Mouse (Mus musculus): Measurements from ENCODE around the gene Ccar1. TPM values are rescaled to one million over a fixed set of nuclear protein-coding genes. Genes with fewer than 3 reads are reported as not detected.
A peak's percentile ranks its signal among the peaks of the same experiment; 100 is the strongest.

Ccar1 gene
- 58.6 and 65.2 TPM in 2 replicates for polyA plus RNA-seq (2012; rRNA removed)

DNA sequence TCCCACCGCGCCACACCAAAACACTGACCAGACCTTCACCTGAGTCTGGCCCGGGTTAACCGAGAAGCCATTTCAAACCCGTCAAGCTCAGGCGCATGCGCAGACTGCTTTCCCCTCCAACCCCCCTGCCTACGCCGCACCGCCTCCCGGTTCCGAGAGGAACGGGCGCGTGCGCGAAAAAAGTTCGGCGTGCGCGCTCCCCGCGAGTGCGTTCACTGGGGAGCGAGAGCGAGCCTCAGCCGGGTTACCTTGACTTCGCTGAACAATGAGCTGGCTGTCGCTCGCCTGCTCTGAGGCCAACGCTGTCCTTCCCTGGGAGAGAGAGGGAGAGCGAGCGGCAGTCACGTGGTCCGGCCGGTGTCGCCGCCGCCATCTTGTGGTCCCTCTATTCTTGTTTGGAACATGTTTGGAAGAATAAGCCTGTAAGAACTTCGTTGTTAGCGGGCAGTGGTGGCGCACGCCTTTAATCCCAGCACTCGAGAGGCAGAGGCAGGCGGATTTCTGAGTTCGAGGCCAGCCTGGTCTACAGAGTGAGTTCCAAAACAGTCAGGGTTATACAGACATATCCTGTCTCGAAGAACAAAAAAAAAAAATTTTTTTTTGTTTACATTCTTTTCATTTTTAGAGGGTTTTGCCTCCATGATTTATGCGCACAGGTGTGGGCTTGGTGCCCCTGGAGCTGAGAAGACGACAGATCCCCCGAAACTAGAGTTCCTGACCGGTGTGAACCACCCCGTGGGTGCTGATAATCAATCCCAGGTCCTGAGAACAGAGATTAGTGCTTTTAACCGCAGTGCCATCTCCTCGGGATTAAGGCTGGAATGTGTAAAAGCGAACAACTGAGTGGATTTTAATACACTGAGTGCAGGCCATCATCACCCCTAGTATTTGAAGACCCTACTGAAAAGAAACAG lies at the start of gene Ccar1:
Gene Ccar1 (minus strand): TSS at position 110 of the 914 bp plus-strand sequence.
- Histone ChIP-seq H3K27me3 (replicated peaks; ENCODE audit: control insufficient read depth, insufficient read depth, low read length) (no peaks in the 10 kb centered on the region), H3K4me1 (ENCODE audit: control insufficient read depth, insufficient read depth, low read length) (peaks cover 9% of the 10 kb centered on the region; the same call in 1 of the 2 replicates), H3K27ac (ENCODE audit: insufficient read depth, low read depth, low read length) (peak within 1 kb of the TSS; percentile 95), H3K4me3 (ENCODE audit: insufficient read depth, low read depth, low read length) (peak within 1 kb of the TSS; percentile 77), H3K36me3 (ENCODE audit: control insufficient read depth, insufficient read depth, low read length) (peaks cover 3% of the 10 kb centered on the region)
- no peak for TF ChIP-seq CTCF (conservative IDR thresholded peaks at IDR 0.05; ENCODE audit: insufficient read depth, insufficient read length, low read depth, low read length)
- TF ChIP-seq POLR2A (IDR thresholded peaks at IDR 0.05; ENCODE audit: low read depth, low read length), result peak; percentile 76
- 4% methylated on average over 55 of the region's 55 CpGs for WGBS
- DNase-seq, result peak; percentile 99

DNA sequence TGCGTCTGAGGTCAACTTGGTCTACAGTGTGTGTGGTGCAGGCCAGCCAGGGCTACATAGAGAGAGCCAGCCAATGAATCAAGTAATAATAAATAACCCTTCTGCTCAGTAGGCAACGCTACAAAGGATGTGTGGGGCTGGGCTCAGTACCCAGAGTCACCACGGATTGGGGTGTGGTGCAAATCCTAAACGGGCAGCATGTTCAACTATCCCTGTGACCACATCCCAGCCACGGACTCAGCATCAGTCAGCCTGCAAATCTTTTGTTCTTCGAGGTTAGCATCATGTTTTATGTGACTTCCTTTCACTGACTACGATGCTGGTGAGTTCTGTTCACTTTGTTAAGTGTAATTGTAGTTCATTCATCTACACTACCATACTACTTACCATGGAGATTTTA lies 48.6 kb upstream of the Ccar1 start:
- DNase-seq, result no peak

DNA sequence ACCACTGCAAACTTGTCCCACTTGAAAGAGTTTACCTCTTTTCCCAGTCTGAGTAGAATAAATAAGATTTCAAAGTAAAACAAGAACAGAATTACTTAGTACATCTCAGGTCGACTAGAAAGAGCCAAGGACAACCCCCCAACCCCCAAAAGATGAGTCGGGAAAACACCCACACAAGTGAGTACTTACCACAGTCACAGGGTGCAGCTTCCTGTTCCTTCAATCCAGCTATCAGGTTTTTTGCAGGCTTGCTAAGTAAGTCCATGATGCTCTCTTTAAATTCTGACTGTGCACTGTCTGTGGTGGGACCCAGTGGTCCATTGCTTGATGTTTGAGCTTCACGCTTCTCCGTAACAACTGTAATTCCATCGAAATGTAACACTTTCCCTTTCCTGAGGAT lies 45.9 kb upstream of the Ccar1 start:
- Histone ChIP-seq H3K36me3 (ENCODE audit: control insufficient read depth, insufficient read depth, low read length) (no peaks in the 10 kb centered on the region), H3K27me3 (replicated peaks; ENCODE audit: control insufficient read depth, insufficient read depth, low read length) (no peaks in the 10 kb centered on the region), H3K4me3 (ENCODE audit: insufficient read depth, low read depth, low read length) (no peak overlapping the region), H3K27ac (ENCODE audit: insufficient read depth, low read depth, low read length) (no peak overlapping the region), H3K4me1 (ENCODE audit: control insufficient read depth, insufficient read depth, low read length) (no peaks in the 10 kb centered on the region; the same call in 1 of the 2 replicates)
- WGBS, result 91% methylated on average over 5 of the region's 5 CpGs
- no peak for DNase-seq
- TF ChIP-seq CTCF (conservative IDR thresholded peaks at IDR 0.05; ENCODE audit: insufficient read depth, insufficient read length, low read depth, low read length), result no peak

More for the DNA sequence above, 48.6 kb upstream of the Ccar1 start:
- 90% methylated on average over 7 of the region's 7 CpGs for WGBS
- no peak overlapping the region for H3K4me3 ChIP-seq (ENCODE audit: insufficient read depth, low read depth, low read length)
- H3K27ac ChIP-seq (ENCODE audit: insufficient read depth, low read depth, low read length), result no peak overlapping the region
- TF ChIP-seq POLR2A (IDR thresholded peaks at IDR 0.05; ENCODE audit: low read depth, low read length) (no peak), CTCF (conservative IDR thresholded peaks at IDR 0.05; ENCODE audit: insufficient read depth, insufficient read length, low read depth, low read length) (no peak)
- H3K27me3 ChIP-seq (replicated peaks; ENCODE audit: control insufficient read depth, insufficient read depth, low read length), result no peaks in the 10 kb centered on the region
- no peaks in the 10 kb centered on the region for H3K36me3 ChIP-seq (ENCODE audit: control insufficient read depth, insufficient read depth, low read length)
- no peaks in the 10 kb centered on the region; the same call in 1 of the 2 replicates for H3K4me1 ChIP-seq (ENCODE audit: control insufficient read depth, insufficient read depth, low read length)

- TF ChIP-seq POLR2A (IDR thresholded peaks at IDR 0.05; ENCODE audit: low read depth, low read length) (no peak), CTCF (conservative IDR thresholded peaks at IDR 0.05; ENCODE audit: insufficient read depth, insufficient read length, low read depth, low read length) (no peak)
- no peaks in the 10 kb centered on the region for H3K27me3 ChIP-seq (replicated peaks; ENCODE audit: control insufficient read depth, insufficient read depth, low read length)
- no peak overlapping the region for H3K27ac ChIP-seq (ENCODE audit: insufficient read depth, low read depth, low read length)
- WGBS, result 85% methylated on average over 9 of the region's 9 CpGs
- H3K4me3 ChIP-seq (ENCODE audit: insufficient read depth, low read depth, low read length), result no peak overlapping the region
- H3K4me1 ChIP-seq (ENCODE audit: control insufficient read depth, insufficient read depth, low read length), result no peaks in the 10 kb centered on the region
- no peaks in the 10 kb centered on the region for H3K36me3 ChIP-seq (ENCODE audit: control insufficient read depth, insufficient read depth, low read length)
- DNase-seq, result no peak
Observed at GRCm38 (mm10) chr10:62832783-62833182, 40.7 kb upstream of the Ccar1 start.

GRCm38 (mm10) chr10:62831546-62831945 lies 39.5 kb upstream of the Ccar1 start:
- TF ChIP-seq CTCF (conservative IDR thresholded peaks at IDR 0.05; ENCODE audit: insufficient read depth, insufficient read length, low read depth, low read length) (no peak), POLR2A (IDR thresholded peaks at IDR 0.05; ENCODE audit: low read depth, low read length) (no peak)
- no peak for DNase-seq
- no peaks in the 10 kb centered on the region for H3K4me1 ChIP-seq (ENCODE audit: control insufficient read depth, insufficient read depth, low read length)
- no peaks in the 10 kb centered on the region for H3K27me3 ChIP-seq (replicated peaks; ENCODE audit: control insufficient read depth, insufficient read depth, low read length)
- 75% methylated on average over 2 of the region's 2 CpGs for WGBS
- no peak overlapping the region for H3K4me3 ChIP-seq (ENCODE audit: insufficient read depth, low read depth, low read length)
- no peak overlapping the region for H3K27ac ChIP-seq (ENCODE audit: insufficient read depth, low read depth, low read length)
- no peaks in the 10 kb centered on the region for H3K36me3 ChIP-seq (ENCODE audit: control insufficient read depth, insufficient read depth, low read length)

DNA sequence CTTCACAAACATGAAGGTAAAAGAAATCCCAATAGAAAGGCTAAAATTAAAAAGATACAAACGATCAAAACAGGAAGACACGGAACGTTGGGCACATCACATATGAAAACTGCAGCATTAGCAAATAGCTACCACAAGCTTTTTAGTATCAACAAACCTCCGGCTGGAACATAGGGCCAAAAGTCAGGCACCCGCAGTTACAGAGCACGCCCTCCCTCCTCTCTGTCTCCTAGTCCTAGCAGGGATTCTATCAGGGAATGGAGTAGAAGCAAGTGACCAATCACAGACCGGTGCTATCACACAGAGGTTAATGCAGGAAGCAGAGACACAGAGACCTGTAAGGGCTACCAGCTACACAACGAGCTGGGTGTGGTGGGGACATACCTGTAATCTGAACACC lies 32.4 kb upstream of the Ccar1 start:
- DNase-seq, result peak; percentile 81
- H3K27ac ChIP-seq (ENCODE audit: insufficient read depth, low read depth, low read length), result no peak overlapping the region; the same call in 1 of the 2 replicates
- H3K4me3 ChIP-seq (ENCODE audit: insufficient read depth, low read depth, low read length), result no peak overlapping the region
- no peaks in the 10 kb centered on the region for H3K36me3 ChIP-seq (ENCODE audit: control insufficient read depth, insufficient read depth, low read length)
- TF ChIP-seq CTCF (conservative IDR thresholded peaks at IDR 0.05; ENCODE audit: insufficient read depth, insufficient read length, low read depth, low read length) (no peak), POLR2A (IDR thresholded peaks at IDR 0.05; ENCODE audit: low read depth, low read length) (no peak)
- no peaks in the 10 kb centered on the region for H3K27me3 ChIP-seq (replicated peaks; ENCODE audit: control insufficient read depth, insufficient read depth, low read length)
- 43% methylated on average over 8 of the region's 8 CpGs for WGBS
- H3K4me1 ChIP-seq (ENCODE audit: control insufficient read depth, insufficient read depth, low read length), result peaks cover 8% of the 10 kb centered on the region; the same call in 1 of the 2 replicates

GRCm38 (mm10) chr10:62823431-62823830 lies 31.3 kb upstream of the Ccar1 start:
- Histone ChIP-seq H3K27me3 (replicated peaks; ENCODE audit: control insufficient read depth, insufficient read depth, low read length) (no peaks in the 10 kb centered on the region), H3K4me3 (ENCODE audit: insufficient read depth, low read depth, low read length) (no peak overlapping the region), H3K4me1 (ENCODE audit: control insufficient read depth, insufficient read depth, low read length) (peaks cover 8% of the 10 kb centered on the region; the same call in 1 of the 2 replicates), H3K27ac (ENCODE audit: insufficient read depth, low read depth, low read length) (peak overlapping the region; percentile 84), H3K36me3 (ENCODE audit: control insufficient read depth, insufficient read depth, low read length) (no peaks in the 10 kb centered on the region; the same call in 1 of the 2 replicates)
- TF ChIP-seq CTCF (conservative IDR thresholded peaks at IDR 0.05; ENCODE audit: insufficient read depth, insufficient read length, low read depth, low read length) (no peak), POLR2A (IDR thresholded peaks at IDR 0.05; ENCODE audit: low read depth, low read length) (no peak)
- WGBS, result 47% methylated on average over 4 of the region's 4 CpGs
- peak; percentile 64 for DNase-seq
